Mouse (Mus musculus) right cerebral cortex, adult 2 months (tissue): ENCODE results near the gene Snrnp27.
A peak's percentile ranks its signal among the peaks of the same experiment; 100 is the strongest.

Source experiments
- DNase-seq, 2 experiments: peaks; one replicate each; pipeline ENCODE4 v3.0.0; 2021 to 2022; ENCODE audit warnings: low spot score in 2 of 2

Snrnp27 gene

DNA sequence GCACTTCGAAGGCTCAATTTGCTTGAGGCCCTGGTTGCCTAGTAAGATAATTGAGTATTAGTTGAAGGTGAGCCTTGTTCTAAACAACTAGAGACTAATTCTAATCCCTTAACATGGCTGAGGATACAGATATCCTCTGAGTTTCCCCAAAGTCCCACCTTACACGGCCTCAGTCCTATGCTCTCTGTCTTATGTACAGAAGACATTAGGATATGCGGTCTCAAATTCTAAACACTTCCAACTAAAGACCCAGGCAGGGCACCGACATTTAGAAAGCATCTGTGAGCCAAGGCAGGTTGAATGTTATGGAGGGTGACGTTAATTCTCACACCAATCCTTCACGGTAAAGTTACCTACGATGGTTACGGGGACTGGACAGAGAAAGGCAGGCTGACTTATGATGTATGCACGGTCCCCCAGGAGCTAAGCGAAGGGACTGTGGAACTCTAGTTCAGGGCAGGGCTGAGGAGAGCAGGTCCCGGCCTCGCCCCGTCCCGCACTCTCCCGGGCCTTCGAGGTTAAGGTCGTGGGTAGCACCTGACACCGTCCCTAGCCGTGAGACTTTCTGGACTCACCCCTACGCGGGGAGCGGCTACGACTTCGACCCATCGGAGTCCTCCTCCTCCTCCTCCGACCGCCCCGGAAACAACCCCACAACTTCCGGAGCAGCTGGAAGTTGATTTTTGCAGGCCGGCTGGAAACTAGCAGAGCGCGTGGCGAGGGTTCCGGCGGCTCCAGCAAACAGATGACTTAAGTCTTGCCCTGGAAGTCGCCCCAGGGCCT, at the start of gene Snrnp27:
Gene Snrnp27, minus strand, starts transcription at position 651 of the 783 bp plus-strand sequence.
- peak; percentile 88 to 92 for DNase-seq

DNA sequence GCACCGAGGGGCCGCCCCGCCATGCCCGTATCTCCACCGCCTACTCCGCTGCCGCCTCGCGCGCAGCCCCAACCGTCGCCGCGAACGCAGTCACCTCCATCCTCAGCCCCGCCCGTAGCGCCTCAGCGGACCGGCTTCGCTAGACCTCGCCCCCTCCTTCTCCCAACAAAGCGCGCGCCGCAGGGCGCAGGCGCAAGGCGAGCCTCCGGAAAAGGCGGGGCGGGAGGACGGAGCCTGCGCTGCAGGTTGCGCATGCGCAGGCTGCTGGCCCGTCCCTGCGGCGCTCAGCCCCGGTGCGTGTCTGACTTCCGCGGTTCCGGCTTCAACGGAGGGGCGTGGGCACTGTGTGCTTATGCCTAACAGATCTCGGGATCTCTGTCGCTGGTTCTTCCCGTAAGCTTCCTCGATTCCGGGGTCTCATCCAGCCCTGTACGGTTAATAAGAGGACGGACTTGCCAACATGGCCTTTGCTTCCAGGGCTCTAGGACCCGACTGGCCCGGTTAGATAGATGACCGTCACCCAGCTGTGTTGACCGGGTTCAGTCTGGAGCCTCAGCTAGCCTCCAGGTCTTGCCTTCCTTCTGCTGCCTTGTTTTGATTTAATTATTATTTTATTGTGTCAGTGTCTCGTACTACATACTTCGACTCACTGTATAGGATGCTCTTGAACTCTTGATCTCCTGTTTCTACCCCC, 49.0 kb upstream of the Snrnp27 start, which contains the start of gene Gmcl1:
Gene Gmcl1, minus strand, starts transcription at position 201 of the 694 bp plus-strand sequence.
- DNase-seq: peak; percentile 88 to 90

DNA sequence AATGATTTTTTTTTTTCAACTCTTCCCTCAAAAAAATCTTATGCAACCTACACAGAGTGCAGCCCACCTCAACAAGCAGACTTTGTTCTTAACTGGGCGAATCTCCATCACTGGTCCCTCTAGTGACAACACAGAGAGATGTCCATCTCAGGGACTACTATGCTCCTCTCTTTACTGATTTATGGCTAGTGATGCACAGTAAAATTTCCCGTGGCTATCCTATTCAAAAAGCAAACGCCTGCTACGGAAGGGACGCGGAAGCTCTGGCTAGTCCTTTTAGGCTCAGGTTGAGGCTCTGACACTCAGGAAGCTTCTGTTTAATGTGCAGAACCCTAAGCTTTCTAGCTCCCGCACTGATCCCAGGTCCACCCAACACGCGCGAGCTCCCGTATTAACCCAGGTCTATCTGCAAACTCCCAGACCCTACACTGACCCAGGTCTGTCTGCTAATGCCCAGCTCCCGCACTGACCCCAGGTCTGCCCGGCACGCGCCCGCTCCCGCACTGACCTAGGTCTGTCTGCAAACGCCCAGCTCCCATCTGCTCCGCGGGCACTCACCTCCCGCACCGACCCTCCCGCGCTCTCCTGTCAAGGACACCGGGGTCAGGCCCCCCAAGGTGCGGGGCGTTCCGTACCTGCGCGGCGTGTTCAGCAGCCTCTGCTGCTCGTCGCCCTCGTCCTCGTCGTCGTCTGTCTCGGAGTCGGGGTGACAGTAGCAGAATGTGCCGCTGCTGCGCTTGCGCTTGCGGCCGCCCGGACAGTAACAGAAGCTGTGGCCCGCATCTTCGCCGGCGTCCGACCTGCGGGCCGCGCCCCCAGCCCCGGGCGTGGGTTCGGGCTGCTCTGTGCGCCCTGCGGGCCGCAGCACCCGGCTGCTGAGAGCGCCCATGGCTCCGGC, 48.2 kb upstream of the Snrnp27 start:
- DNase-seq: peak; percentile 41 to 45

DNA sequence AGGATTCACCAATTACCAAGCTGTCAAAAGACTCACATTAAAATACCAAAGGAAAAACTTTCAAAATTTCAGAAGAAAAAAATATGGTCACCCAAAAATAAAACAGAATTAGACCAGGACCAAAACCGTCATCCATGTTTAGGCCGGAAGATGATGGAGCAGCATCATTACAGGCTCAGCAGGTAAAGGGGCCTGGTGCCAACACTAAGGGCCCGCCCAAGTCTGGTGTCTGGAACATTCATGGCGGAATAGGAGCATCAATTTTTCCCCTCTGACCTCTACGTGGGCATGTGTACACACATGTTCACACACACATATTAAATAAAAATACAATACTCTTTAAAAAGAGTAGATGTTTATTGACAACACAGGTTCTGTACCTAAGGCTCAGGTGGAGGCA, 44.4 kb upstream of the Snrnp27 start:
- no peak for DNase-seq

DNA sequence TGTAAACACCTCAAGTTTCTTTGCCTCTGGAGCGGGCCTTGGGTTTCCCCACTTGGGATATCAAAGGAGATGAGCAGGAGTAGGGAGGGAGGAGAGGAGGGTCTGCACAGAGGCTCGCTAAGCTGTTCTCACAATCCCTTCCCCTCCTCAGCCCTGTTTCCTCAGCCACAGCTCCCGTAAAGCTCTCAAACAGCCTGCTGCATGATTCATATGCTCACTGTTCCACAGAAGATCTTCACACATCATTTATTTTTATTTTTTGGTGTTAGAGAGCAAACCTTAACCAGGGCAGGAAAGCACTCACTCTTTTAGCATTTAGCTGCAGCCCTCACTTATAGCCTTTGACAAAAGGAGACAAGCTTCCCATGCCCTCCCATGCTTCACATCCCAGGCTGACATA, 37.7 kb upstream of the Snrnp27 start:
- DNase-seq: no peak

DNA sequence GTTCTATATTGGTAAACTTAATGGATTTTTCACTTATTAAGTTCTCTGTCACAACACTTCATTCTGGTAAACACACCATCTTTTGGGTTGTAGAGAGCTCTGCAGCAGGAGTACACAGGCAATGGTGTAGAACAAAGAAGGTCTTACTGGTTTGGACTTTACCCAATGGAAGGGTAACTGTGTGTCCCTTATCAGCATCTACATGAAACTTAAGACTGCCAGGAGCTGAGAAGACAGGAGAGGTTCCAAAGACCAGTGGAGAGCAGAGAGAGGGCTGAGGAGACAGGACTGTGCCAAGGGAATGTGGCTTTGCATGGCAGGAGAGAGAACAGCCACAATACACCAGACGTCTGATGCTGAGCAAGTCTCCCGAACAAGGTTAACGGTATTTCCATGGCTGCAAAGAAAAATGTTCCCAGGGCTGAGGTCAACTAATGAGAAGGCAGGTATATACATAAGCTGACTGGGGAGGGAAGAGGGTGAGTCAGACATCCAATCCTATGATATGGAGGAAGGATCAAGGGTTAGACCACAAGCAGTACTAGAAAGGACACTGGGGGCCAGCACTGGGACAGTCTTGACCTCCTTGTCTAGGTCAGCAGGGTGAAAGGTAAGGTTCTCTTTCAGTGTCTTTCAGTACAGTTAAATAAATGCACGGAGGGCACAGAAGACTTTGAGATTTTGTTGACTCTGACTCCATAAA, 23.9 kb upstream of the Snrnp27 start:
- DNase-seq: no peak

DNA sequence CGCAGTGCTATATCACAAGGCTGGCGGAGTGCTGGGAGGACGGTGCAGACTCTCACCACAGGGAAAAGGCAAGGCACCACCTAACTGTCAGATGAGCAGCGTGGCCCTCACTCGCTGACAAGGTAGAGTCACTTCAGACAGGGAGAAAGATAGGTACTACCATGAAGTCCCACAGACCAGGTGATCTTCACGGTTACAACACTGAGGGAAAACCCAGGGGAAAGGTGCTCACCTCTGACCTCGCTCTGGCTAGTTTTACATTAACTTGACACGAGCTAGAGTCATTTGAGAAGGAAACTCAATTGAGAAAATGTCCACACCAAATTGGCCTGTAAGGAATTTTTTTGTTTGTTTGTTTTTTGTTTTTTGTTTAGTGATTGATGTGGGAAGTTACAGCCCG, 18.3 kb upstream of the Snrnp27 start:
- no peak for DNase-seq

DNA sequence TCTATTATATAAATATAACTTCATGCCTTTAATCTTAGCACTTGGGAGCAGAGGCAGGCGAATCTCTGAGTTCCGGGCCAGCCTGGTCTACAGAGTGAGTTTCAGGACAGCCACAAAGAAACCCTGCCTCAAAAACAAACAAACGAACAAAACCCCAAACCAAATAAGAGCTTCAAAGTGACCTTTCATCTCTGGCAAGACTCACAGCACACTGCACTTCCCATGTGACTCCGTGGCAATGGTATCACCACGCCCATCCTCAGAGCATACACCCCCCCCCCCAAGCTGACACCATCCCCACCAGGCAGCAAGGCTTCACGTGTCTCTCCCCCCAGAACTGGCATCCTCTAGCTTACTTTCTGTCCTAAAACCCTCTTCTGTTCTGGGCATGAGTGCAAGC, 13.6 kb upstream of the Snrnp27 start:
- no peak for DNase-seq

DNA sequence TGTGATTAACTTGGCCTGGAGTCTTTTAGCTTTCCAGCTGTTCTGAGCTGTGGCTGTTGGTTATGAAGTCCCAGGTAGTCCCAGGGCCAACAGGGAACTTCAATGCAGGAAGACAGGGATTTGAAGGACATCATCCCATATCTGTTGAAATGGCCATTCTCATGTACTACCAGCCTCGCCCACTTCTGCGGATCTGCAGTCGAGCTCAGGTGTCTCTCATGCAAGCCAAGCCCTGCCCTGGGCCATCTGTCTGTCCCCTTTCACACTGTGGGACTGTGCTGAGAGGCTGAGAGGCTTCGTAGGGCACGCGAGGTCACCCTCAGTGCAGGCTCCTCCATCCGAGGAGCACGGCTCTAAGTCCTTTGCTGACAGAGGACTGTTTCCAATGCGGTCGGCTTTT, 11.9 kb upstream of the Snrnp27 start:
- DNase-seq: no peak

DNA sequence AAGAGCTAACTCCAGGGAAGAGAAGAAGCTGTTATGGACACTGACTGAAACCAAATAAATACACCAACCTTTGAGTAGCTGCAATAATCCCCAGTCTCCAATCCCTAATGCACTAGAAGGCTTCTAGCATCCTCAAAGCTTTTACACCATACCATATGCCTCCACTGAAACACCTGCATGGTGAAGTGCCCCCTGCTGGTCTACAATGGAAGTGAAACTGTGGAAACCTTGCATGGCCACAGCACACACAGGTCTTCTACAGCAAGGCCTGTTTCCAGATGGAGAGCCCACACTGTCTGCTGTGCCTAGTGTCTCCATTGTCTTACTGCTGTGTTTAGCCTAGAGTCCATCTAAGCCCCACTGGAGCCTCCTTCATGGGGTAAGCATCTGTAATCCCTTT, 10.1 kb upstream of the Snrnp27 start:
- DNase-seq: peak; percentile 62 to 67

DNA sequence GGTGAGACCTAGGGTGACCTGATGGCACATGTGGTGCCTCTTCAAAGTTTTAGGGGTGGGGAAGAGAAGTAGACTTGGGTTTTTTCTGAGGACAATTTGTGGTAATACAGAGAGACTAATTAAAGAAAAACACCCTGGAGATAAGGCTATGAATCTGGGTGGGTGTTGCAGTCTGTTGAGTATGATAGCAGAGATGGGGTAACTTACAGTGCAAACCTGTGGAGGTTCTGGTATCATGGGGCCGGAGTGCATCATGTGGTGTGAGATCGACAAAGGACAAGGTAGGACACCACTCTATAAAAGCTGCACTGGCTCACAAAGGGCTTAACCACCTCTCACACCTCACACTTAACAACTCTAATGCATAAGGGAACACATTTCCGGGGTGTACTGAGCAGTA, 5.3 kb upstream of the Snrnp27 start:
- no peak for DNase-seq

DNA sequence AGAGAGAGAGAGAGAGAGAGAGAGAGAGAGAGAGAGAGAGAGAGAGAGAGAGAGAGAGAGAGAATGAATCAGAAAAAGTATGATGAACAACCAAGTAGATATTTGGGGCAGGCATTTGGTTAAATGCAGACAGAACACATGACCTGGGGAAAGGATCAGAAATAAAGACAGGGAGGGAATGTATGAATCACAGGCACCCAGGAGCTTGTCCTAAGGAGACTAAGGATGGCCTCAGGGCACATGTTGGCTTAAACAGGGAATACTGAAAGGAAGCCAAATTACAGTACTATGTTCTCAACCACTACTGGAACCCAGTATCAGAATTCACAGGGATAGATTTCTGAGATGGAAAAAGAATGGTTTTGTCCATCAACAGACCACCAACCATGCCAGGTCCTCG, 2.6 kb upstream of the Snrnp27 start:
- DNase-seq: no peak

DNA sequence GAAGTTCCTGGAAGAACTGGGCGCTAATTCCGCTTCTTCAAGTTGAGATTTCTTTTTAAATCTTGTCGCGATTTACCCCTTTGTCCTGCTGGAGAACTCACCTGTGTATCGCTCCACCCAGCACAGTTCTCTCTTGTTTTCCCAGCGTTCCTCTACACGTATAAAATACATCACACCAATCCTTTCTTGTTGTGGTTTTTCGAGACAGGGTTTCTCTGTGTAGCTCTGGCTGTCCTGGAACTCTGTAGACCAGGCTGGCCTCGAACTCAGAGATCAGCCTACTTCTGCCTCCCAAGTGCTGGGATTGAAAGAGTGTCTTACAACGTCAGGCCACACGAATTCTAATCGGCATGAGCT, 311 bp upstream of the Snrnp27 start:
- no peak for DNase-seq

DNA sequence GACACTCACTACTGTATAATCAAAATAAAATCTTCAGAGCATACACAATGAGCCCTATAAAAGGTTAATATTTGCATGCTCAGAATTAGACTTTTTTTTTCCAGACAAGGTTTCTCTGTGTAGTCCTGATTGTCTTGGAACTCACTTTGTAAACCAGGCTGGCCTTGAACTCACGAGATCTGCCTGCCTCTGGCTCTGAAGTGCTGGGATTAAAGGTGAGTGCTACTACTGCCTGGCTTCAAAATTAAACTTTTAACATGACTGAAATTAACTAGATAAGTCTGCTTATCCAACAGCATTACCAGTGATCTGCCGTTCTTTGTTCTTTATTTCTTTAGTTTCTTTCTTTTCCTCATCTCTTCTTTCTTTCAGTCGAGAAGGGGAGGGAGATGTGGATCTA, 3.0 kb downstream of the Snrnp27 start:
- no peak for DNase-seq

DNA sequence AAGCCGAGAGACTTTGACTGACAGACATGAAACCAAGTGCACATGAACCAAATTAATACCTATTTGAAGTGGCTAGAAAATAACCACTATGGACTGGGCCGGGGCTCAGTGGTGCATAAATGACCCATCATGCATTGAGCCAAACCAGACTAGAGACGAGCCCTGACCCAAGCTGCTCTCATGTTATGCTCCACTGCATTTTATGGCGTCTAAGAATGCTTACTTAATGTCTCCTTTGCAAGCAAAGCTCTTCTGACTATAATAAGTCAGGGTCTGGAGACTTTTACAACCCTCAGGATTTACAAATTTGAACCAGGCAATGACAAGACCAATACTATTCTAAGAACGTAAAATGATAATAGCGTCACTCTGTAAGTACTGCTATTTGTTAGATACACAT, 6.0 kb downstream of the Snrnp27 start:
- DNase-seq: no peak

DNA sequence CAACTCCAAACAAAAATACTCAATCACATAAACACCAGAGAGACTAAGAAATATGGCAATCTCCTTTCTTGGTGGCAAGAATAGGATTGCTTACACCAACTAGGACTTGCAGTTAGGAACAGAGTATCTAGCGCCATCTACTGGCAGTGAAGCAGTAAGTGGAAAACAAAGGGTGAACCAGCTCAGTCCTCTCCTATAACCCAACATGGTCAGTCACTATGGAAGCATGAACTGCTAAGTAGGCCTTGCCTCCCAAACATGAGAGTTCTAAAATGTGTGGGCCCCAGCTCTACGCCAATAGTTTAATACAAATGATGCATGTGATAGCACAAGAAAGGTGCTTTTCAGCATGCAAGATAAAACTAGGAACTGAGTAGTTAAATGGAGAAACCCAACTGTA, 13.4 kb downstream of the Snrnp27 start:
- peak; percentile 55 to 58 for DNase-seq

DNA sequence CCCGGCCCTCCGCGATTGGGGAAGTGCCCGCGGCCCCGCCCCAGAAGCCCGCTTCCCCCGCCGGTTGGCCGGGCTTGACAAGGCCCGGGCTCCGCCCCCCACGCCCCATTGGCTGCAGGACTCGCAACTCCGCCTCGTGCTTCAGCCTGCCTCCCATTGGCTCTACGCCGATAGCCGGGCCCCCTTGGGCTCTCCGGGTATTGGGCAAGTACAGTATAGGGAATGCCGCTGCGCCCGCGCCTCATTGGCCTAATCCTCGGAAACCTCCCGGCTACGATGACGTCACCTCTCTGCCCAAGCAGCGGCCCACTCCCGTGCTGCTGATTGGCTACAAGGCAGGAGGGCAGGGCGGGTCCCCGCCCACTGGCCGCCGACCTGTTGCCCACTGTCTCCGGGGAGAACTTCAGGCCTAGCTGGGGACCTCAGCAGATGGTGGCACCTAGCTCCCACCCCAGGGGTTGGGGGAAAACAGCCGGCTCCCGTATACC, 15.0 kb downstream of the Snrnp27 start:
- DNase-seq: peak; percentile 100

DNA sequence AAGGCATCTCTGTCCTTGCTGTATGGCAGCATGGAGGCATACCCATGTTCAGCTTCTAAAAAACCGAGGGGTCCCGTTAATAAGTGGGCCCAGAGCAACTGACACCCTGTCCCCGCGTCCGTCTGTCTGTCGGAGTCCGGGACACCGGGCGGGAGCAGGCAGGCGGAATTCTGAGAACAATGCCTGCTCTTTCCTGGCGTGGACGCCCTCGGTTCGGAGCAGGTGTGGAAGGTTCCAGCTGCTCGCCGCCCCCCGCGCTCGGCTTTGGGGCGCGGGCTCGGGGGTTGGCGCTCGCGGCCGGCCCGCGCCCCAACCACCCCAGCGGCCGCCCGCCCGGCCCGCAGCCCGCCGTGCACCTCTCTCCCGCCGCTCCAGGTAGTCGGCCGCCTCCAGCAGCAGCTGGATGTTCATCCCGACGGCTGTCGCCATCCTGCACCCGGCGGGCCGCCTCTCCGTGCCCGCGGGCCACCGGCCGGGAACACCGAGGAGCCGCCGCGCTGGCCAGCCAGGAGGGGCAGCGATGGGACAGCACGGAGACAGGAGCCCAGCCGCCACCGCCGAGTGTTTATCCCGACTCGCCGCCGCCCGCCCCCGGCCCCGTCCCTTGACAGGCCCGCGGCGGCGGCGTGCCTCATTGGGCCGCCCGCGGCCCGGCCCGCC, 15.6 kb downstream of the Snrnp27 start, which contains the start of gene Mxd1:
Gene Mxd1, minus strand, starts transcription at position 582 of the 660 bp plus-strand sequence.
- DNase-seq: peak in 1 of 2 experiments; percentile 39

DNA sequence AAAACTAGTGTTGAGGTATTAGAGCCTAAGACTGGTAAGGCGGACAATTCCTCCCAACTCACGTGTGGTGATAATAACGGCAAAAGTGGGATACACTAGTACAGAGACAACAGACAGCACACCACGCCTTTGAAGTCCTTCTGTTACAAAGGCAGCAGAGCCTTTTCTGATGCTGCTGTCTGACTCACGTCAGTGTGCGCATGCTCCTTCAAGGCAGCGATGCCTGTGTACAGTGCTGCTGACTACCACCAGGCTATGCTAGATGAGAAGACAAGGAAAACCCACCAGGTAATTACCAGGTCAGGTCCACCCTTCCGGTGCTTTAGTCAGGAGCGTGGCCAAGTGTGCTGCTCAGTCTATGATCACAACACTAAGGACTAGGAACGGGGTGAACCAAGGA, 17.3 kb downstream of the Snrnp27 start:
- DNase-seq: no peak

DNA sequence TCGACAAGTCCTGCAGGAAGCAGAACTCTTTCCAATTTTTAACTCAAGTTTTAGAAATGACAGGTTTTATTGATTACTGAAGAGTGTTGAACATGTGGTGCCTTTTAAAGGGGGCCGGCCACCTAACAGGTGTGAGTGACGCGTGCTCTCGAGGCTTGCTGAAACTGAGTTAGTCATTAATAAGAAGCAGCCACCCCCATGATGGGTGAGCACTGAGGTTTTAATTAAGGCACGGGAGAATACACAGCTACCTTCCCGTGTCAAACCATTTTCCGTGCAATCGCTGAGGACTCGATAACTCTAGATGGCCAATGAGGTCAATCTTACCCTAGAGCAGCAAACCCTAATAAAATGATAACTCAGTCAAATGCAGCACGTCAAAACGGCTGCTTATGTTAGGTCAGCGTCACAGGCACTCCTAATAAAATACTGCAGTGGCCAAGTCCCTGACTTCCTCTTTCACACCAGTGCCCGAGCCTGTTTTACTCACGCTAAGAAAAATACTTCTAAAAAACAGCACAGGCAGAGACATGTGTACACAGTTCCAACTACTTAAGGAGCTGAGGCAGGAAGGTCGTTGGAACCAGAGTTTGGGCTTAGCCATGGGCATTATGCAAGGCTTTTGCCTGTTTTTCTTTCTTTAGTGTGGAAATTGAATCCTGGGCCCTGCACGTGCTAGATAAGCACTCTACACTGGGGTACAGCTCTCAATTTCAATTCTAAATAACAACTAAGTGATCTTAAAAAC, 18.6 kb downstream of the Snrnp27 start:
- DNase-seq: no peak
